ENCODE assay signal across 18 mouse cellular contexts in the genomic region with DNA sequence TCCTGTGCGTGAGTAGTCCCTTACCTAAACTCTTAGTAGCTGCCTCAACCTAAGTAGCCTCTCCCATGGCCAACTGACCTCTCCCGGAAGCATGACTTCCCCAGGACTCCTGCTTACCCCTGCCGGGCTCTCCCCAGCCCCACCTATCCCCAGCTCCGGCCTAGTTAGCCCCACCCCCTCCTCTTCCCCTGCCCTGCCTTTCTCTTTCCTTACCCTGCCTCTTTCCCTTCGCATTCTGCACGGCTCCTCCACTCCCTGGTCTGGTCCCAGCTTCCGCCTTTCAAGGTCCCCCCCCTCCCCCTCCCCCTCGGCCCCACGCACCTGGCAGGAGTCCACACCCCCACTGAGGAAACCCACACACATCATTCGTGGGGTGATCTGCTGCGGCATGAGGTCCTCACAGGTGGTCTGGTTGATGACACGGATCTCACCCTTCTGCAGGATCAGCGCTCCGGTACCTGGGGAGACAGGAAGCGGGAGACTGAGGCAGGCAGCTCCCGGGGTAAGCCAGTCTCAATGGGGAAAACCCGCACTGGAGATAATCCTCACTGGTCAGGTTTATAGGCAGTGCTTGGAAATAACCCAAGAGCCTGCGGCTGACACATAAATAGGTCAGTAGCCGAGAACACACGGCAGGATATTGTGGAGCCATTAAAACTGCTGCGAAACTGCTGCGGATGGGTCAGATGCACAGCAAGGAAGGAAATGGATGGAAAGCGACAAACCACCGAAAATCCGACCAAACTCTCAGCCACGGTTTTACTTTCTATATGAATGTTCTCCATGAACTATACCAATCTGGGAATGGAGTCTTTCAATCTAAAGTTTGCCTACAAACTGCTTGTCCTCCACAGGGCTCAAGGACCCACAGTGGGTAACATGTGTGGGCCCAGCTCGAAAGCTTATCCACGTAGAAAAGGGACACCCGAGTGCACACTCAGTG. TPM values are rescaled to one million over a fixed set of nuclear protein-coding genes. Genes with fewer than 3 reads are reported as not detected.
DNase-seq lines count a peak whose midpoint lies in the region; ATAC-seq and TF ChIP-seq lines count a peak whose summit lies in the region.
"Had no signal": no experiment of that assay in that cellular context is flagged by ENCODE, and none has a peak within 500 bp of the region (broad histone marks: within the 10 kb centered on the region; RNA-seq: fewer than 3 reads in every experiment).

No protein-coding gene starts in this region.

- H3K9ac ChIP-seq in limb, embryonic 12.5 days (replicated peaks) = 0 out of 2 replicates have a peak overlapping the region, but pooled peaks have one; percentile 18
- H3K9ac ChIP-seq: intestine, embryonic 15.5 days; liver, embryonic 15.5 days; midbrain, embryonic 12.5 days; stomach, embryonic 15.5 days had no signal

- intact Hi-C loops in heart, postnatal 25 days (cut with DNase I) = no loop called here

- no peaks in the 10 kb centered on the region for H3K36me3 ChIP-seq in heart, embryonic 10.5 days
- H3K36me3 ChIP-seq in limb, embryonic 12.5 days = no peaks in the 10 kb centered on the region
- H3K36me3 ChIP-seq in thymus, adult 2 months (ENCODE audit: control insufficient read depth, insufficient read depth, low read length) = no peaks in the 10 kb centered on the region
- H3K36me3 ChIP-seq: intestine, embryonic 15.5 days; liver, embryonic 15.5 days; midbrain, embryonic 12.5 days; stomach, embryonic 15.5 days had no signal

- H3K27ac ChIP-seq in heart, embryonic 10.5 days = no peak overlapping the region
- H3K27ac ChIP-seq in limb, embryonic 12.5 days = no peak overlapping the region
- H3K27ac ChIP-seq in thymus, adult 2 months (ENCODE audit: control insufficient read depth, insufficient read depth, low read length) = no peak overlapping the region
- H3K27ac ChIP-seq: intestine, embryonic 15.5 days; liver, embryonic 15.5 days; midbrain, embryonic 12.5 days; stomach, embryonic 15.5 days had no signal

- 0 out of 2 replicates have a peak, but pooled peaks cover 3% of the 10 kb centered on the region for H3K4me1 ChIP-seq in heart, embryonic 10.5 days
- H3K4me1 ChIP-seq in limb, embryonic 12.5 days (replicated peaks) = peaks cover 8% of the 10 kb centered on the region
- H3K4me1 ChIP-seq in thymus, adult 2 months (replicated peaks; ENCODE audit: control insufficient read depth, insufficient read depth, low read length) = no peaks in the 10 kb centered on the region
- H3K4me1 ChIP-seq: intestine, embryonic 15.5 days; liver, embryonic 15.5 days; stomach, embryonic 15.5 days had no signal

- no peak for TF ChIP-seq CTCF in thymus, adult 2 months (IDR thresholded peaks at IDR 0.05; ENCODE audit: borderline replicate concordance, control insufficient read depth, extremely low read depth, insufficient read depth, low read length, poor library complexity)

- peaks cover 36% of the 10 kb centered on the region for H3K27me3 ChIP-seq in heart, embryonic 10.5 days (ENCODE audit: insufficient read depth, poor library complexity, severe bottlenecking)
- H3K27me3 ChIP-seq in limb, embryonic 12.5 days = peaks cover 14% of the 10 kb centered on the region
- no peaks in the 10 kb centered on the region for H3K27me3 ChIP-seq in thymus, adult 2 months (ENCODE audit: control insufficient read depth, insufficient read depth, low read length)
- H3K27me3 ChIP-seq: intestine, embryonic 15.5 days; stomach, embryonic 15.5 days had no signal

- no peak for ATAC-seq in limb, embryonic 12.5 days (ENCODE audit: insufficient number of reproducible peaks, insufficient read depth, low FRiP score, low TSS enrichment, low read depth)
- ATAC-seq: intestine, embryonic 15.5 days had no signal

- WGBS in heart, embryonic 10.5 days = 66% methylated on average over 29 of the region's 29 CpGs
- 73% methylated on average over 29 of the region's 29 CpGs for WGBS in limb, embryonic 12.5 days
- 86% methylated on average over 29 of the region's 29 CpGs for WGBS in thymus, adult 2 months

- TF ChIP-seq POLR2A in thymus, adult 2 months (IDR thresholded peaks at IDR 0.05; ENCODE audit: control insufficient read depth, extremely low read depth, insufficient read depth, low read length, poor library complexity) = no peak

- no peak overlapping the region for H3K4me2 ChIP-seq in limb, embryonic 12.5 days
- H3K4me2 ChIP-seq: intestine, embryonic 15.5 days; liver, embryonic 15.5 days; midbrain, embryonic 12.5 days; stomach, embryonic 15.5 days had no signal

- H3K9me3 ChIP-seq in heart, embryonic 10.5 days = no peaks in the 10 kb centered on the region
- H3K9me3 ChIP-seq in limb, embryonic 12.5 days = no peaks in the 10 kb centered on the region
- H3K9me3 ChIP-seq: intestine, embryonic 15.5 days; liver, embryonic 15.5 days; midbrain, embryonic 12.5 days; stomach, embryonic 15.5 days had no signal

- no peak overlapping the region for H3K4me3 ChIP-seq in heart, embryonic 10.5 days
- no peak overlapping the region for H3K4me3 ChIP-seq in limb, embryonic 12.5 days (replicated peaks)
- H3K4me3 ChIP-seq in thymus, adult 2 months (ENCODE audit: control insufficient read depth, insufficient read depth, low read length) = no peak overlapping the region
- H3K4me3 ChIP-seq: intestine, embryonic 15.5 days; liver, embryonic 15.5 days; midbrain, embryonic 12.5 days; stomach, embryonic 15.5 days had no signal

- DNase-seq in heart, embryonic 10.5 days (ENCODE audit: low spot score) = peak; percentile 71
- no peak for DNase-seq in heart, postnatal 25 days (ENCODE audit: low spot score)
- peak; percentile 41 for DNase-seq in testis, postnatal 10 days (ENCODE audit: low spot score)
- DNase-seq in testis, postnatal 14 days (ENCODE audit: low spot score) = no peak
- DNase-seq in cerebellum, adult 11-12 months = peak; percentile 57
- no peak for DNase-seq in layer of hippocampus, adult 8-10 months (ENCODE audit: low spot score in 2 of 2)
- DNase-seq in thymus, adult 2 months = no peak
- DNase-seq: embryo, embryonic 11 days; gastrocnemius, postnatal 14 days; kidney, postnatal 10 days; lung, postnatal 36 days; right cerebral cortex, postnatal 4 days; thymus, postnatal 4 days had no signal

RNA-seq across cellular contexts. Expression of a gene that starts 41.3 kb away (rescaled TPM):
- polyA plus RNA-seq in heart, embryonic 10.5 days (2016; fragmentation: Nextera tagmentation; extraction: Ambion mirVana) = 2.3 and 5.9 TPM in 2 replicates
- under 1 TPM; 0.18 to 0.22 TPM for total RNA-seq in heart, postnatal 25 days (2021)
- 7.1 and 8.1 TPM in 2 replicates for polyA plus RNA-seq in limb, embryonic 12.5 days (2016; fragmentation: Nextera tagmentation; extraction: Ambion mirVana)
- 10 to 100 TPM in 1 of 4 experiments, 1 to 10 TPM in 1, under 1 TPM in 2; 0.70 to 14.8 (median 5.4) TPM for total RNA-seq in layer of hippocampus, adult 8-10 months (2022)
- 13.8 and 15.8 TPM in 2 replicates for polyA plus RNA-seq in thymus, adult 2 months (2012; rRNA removed)

RNA-seq across cellular contexts. Expression of a gene that starts 59.9 kb away (rescaled TPM):
- 4.6 and 6.1 TPM in 2 replicates for polyA plus RNA-seq in heart, embryonic 10.5 days (2016; fragmentation: Nextera tagmentation; extraction: Ambion mirVana)
- total RNA-seq in heart, postnatal 25 days (2021) = 10 to 100 TPM; 28.3 to 35.8 TPM
- polyA plus RNA-seq in limb, embryonic 12.5 days (2016; fragmentation: Nextera tagmentation; extraction: Ambion mirVana) = 7.8 and 10.6 TPM in 2 replicates
- total RNA-seq in layer of hippocampus, adult 8-10 months (2022) = 10 to 100 TPM; 35.1 to 50.5 (median 43.0) TPM
- polyA plus RNA-seq in thymus, adult 2 months (2012; rRNA removed) = 10.4 and 14.7 TPM in 2 replicates

Comparison
In these comparisons a context has a peak if more than half of its experiments do, and no peak if none do; other contexts are left out.
1. DNase-seq: peak in heart, embryonic 10.5 days (single experiment), testis, postnatal 10 days (single experiment) and cerebellum, adult 11-12 months (single experiment); none in heart, postnatal 25 days (single experiment), testis, postnatal 14 days (single experiment), layer of hippocampus, adult 8-10 months (0 of 2) and thymus, adult 2 months (single experiment).